Mouse (Mus musculus) erythroblast, embryonic 14.5 days (primary cell): ENCODE measurements around the gene Gabarapl2.

Source experiments
- GATA1 ChIP-seq: IDR thresholded peaks from 2 replicates; pipeline ENCODE4 v1.6.1; 2012; ENCODE audit warnings: low read length, inconsistent platforms, mixed read lengths
- TAL1 ChIP-seq: IDR thresholded peaks from 3 replicates; pipeline ENCODE4 v1.6.1; 2012; ENCODE audit warnings: low read length, inconsistent platforms, mixed read lengths

GRCm38 (mm10) chr8:111894955-111895354, 45.5 kb upstream of the Gabarapl2 start:
- no peak for TF ChIP-seq GATA1
- no peak for TF ChIP-seq TAL1
